Mouse (Mus musculus) heart, adult 2 months (tissue): ENCODE results near the gene Cfap161. TPM values are rescaled to one million over a fixed set of nuclear protein-coding genes. Genes with fewer than 3 reads are reported as not detected.

ENCODE experiments used
- DNase-seq, 2 experiments: peaks; one replicate each; pipeline ENCODE4 v3.0.0; 2021
- H3K27ac ChIP-seq: fragments of 200-600 bp; 2 replicates; pipeline ENCODE4 v1.8.1; 2022
- H3K27me3 ChIP-seq: fragments of 200-500 bp; 2 replicates; pipeline ENCODE4 v1.6.1; 2012; ENCODE audit warnings: mild to moderate bottlenecking, low read length, inconsistent platforms, mixed read lengths; ENCODE audit not compliant: control insufficient read depth, insufficient read depth
- H3K36me3 ChIP-seq: fragments of 200-500 bp; 2 replicates; pipeline ENCODE4 v1.6.1; 2012; ENCODE audit warnings: low read length, inconsistent platforms; ENCODE audit not compliant: control insufficient read depth, insufficient read depth
- H3K4me1 ChIP-seq: fragments of 200-500 bp; 2 replicates; pipeline ENCODE4 v1.6.1; 2011; ENCODE audit warnings: low read length; ENCODE audit not compliant: control insufficient read depth, insufficient read depth
- H3K4me3 ChIP-seq: fragments of 200-600 bp; 2 replicates; pipeline ENCODE4 v1.8.1; 2022
- H3K79me2 ChIP-seq: fragments of 200-500 bp; replicated peaks from 2 replicates; pipeline ENCODE4 v1.6.1; 2012; ENCODE audit warnings: mild to moderate bottlenecking, inconsistent platforms, low read length, moderate library complexity, mixed read lengths; ENCODE audit not compliant: control insufficient read depth, insufficient read depth
- H3K9ac ChIP-seq: fragments of 200-500 bp; 2 replicates; pipeline ENCODE4 v1.6.1; 2012; ENCODE audit warnings: low read depth, mild to moderate bottlenecking, control low read depth, inconsistent platforms, low read length, mixed read lengths
- CTCF ChIP-seq: fragments of 200-600 bp; IDR thresholded peaks from 2 replicates; pipeline ENCODE4 v1.8.1; 2022; ENCODE audit warnings: antibody characterized with exemption, mild to moderate bottlenecking, moderate library complexity
- EP300 ChIP-seq: fragments of 200-500 bp; IDR thresholded peaks from 2 replicates; pipeline ENCODE4 v1.6.1; 2011; ENCODE audit warnings: low read depth, low read length, control low read depth; ENCODE audit not compliant: insufficient read depth
- POLR2A ChIP-seq: fragments of 200-500 bp; IDR thresholded peaks from 2 replicates; pipeline ENCODE4 v1.6.1; 2011; ENCODE audit warnings: mild to moderate bottlenecking, low read depth, low read length, control low read depth; ENCODE audit not compliant: insufficient read depth
- WGBS: fragments of 180-500 bp; shearing (Covaris S2); methylation state at CpG from one replicate; pipeline ENCODE4 v1.1.7; 2018; 5-methylcytosine and 5-hydroxymethylcytosine counted together
- intact Hi-C: fragments of 180-260 bp; cut with DNase I; formaldehyde crosslinking; loops from one replicate; pipeline ENCODE4 v1.15.1; 2025
- polyA plus RNA-seq: library from polyadenylated mRNA; depleted of rRNA; stranded (reverse); fragments of >200 nt; gene quantifications from 2 replicates; pipeline ENCODE4 v1.2.3, GENCODE M21; 2012
- total RNA-seq, 2 experiments: library from RNA; stranded (reverse); gene quantifications; 2 replicates each; pipeline ENCODE4 v1.2.3; 2021

Cfap161 gene
- total and polyA plus RNA-seq, 3 experiments, result 0.35 TPM; not detected in 2

DNA sequence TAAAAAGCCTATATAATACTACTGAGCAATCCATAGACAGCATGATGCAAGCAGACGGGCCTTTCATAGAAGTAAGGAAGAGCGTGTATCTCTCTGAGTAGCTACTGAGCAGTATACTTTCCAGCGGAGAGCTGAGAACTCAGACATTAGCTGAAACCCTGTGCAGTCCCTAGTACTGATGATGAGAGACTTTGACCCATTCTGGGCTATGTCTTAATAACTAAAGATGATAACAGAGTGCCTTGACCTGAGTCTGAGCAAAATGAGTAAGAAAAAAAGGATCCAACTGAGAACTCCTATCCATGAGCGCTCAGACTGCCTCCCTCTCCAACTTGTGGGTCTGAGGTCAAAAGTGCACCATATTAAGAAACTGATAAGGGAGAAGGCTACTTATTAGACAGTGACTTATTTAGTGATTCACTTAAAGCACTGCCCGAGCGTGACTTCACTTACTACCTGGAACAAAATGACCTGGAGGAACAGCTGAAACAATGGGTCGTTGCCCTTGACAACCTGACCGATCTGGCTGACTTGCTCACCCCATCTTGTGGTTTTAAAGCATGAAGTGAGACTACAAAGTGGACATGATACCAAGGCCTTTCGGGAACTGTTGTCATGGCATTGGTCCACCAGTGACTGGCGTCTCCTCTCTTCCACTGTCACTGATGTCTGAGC, 32.9 kb upstream of the Cfap161 start:
- Histone ChIP-seq H3K79me2 (no peaks in the 10 kb centered on the region), H3K4me1 (no peaks in the 10 kb centered on the region), H3K36me3 (no peaks in the 10 kb centered on the region), H3K27ac (no peak overlapping the region), H3K27me3 (no peaks in the 10 kb centered on the region), H3K9ac (no peak overlapping the region), H3K4me3 (no peak overlapping the region)
- TF ChIP-seq CTCF (no peak), POLR2A (no peak), EP300 (no peak)
- 85% methylated on average over 10 of the region's 10 CpGs for WGBS
- DNase-seq, result no peak
- intact Hi-C loops, result loop anchor here (2.0 kb wide), 1 partner anchor 17 kb away; no protein-coding TSS in a partner anchor

- DNase-seq, result no peak
- no peaks in the 10 kb centered on the region for H3K79me2 ChIP-seq
- TF ChIP-seq EP300, result no peak
- TF ChIP-seq POLR2A, result no peak
- TF ChIP-seq CTCF, result no peak
- H3K27ac ChIP-seq, result no peak overlapping the region
- no peak overlapping the region for H3K9ac ChIP-seq
- H3K4me3 ChIP-seq, result no peak overlapping the region
- no peaks in the 10 kb centered on the region for H3K36me3 ChIP-seq
- no peaks in the 10 kb centered on the region for H3K27me3 ChIP-seq
- 62% methylated on average over 2 of the region's 2 CpGs for WGBS
- intact Hi-C loops, result no loop called here
- no peaks in the 10 kb centered on the region for H3K4me1 ChIP-seq
These were observed 32.1 kb upstream of the Cfap161 start for GRCm38 (mm10) chr7:83826808-83827207.

DNA sequence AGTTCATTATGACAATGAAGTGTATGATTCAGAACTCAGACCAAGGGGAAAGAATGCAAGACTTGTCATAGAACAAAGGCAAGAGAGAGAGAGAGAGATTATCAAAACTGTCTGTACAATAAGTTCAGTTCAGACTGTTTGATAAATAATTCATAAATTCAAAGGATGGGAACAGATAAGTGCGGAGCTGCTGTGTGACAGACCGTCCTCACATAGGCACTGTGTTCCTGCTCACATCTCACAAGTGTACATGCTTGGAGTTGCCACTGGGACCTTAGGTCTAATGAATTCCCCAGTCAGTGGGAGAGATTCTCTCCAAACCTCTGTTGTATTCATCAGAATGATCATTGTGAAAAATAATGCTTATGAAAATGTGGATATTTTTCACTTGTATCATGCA, 27.3 kb upstream of the Cfap161 start:
- WGBS, result 96% methylated on average over 2 of the region's 2 CpGs
- no peak overlapping the region for H3K4me3 ChIP-seq
- intact Hi-C loops, result no loop called here

DNA sequence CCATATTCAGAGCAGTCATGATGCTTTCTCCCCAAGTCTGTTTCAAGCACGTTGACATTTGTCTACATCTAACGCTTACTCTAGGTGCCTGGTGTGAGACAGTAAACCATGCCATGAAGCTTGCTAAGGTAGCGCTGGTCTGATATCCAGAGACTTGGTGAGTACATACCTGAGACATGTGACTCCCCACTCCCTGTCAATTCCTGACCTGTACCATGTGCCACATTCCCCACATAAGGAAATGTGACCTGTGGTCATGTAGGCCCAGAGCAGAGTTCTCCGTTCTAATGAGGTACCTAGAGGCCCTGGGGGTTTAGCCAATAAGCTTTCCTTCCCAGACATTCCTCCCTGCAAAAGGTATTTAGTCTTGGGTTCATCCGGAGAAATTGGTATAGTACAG, 22.2 kb upstream of the Cfap161 start:
- Histone ChIP-seq H3K4me1 (peaks cover 10% of the 10 kb centered on the region), H3K4me3 (no peak overlapping the region), H3K27me3 (no peaks in the 10 kb centered on the region), H3K36me3 (no peaks in the 10 kb centered on the region; the same call in 1 of the 2 replicates), H3K27ac (no peak overlapping the region), H3K9ac (no peak overlapping the region), H3K79me2 (no peaks in the 10 kb centered on the region)
- no peak for DNase-seq
- 94% methylated on average over 5 of the region's 5 CpGs for WGBS
- intact Hi-C loops, result loop anchor here (5.0 kb wide), 1 partner anchor 35 kb away; no protein-coding TSS in a partner anchor
- no peak for TF ChIP-seq EP300
- no peak for TF ChIP-seq CTCF
- TF ChIP-seq POLR2A, result no peak

More for the DNA sequence above, 27.3 kb upstream of the Cfap161 start:
- DNase-seq, result no peak
- TF ChIP-seq POLR2A (no peak), EP300 (no peak), CTCF (no peak)
- Histone ChIP-seq H3K27me3 (no peaks in the 10 kb centered on the region), H3K79me2 (no peaks in the 10 kb centered on the region), H3K4me1 (no peaks in the 10 kb centered on the region), H3K9ac (no peak overlapping the region), H3K27ac (no peak overlapping the region), H3K36me3 (no peaks in the 10 kb centered on the region)

- no peak overlapping the region for H3K4me3 ChIP-seq
- no peaks in the 10 kb centered on the region; the same call in 1 of the 2 replicates for H3K36me3 ChIP-seq
- H3K9ac ChIP-seq, result no peak overlapping the region
- H3K4me1 ChIP-seq, result peaks cover 14% of the 10 kb centered on the region
- H3K27me3 ChIP-seq, result no peaks in the 10 kb centered on the region
- intact Hi-C loops, result loop anchor here (5.0 kb wide), 1 partner anchor 37 kb away; no protein-coding TSS in a partner anchor
- WGBS, result 70% methylated on average over 1 of the region's 1 CpGs
- H3K79me2 ChIP-seq, result no peaks in the 10 kb centered on the region
- H3K27ac ChIP-seq, result no peak overlapping the region
- no peak for DNase-seq
- TF ChIP-seq EP300, result no peak
- no peak for TF ChIP-seq CTCF
- TF ChIP-seq POLR2A, result no peak
These were observed 21.0 kb upstream of the Cfap161 start for GRCm38 (mm10) chr7:83815646-83816045.

- Histone ChIP-seq H3K9ac (no peak overlapping the region), H3K27me3 (no peaks in the 10 kb centered on the region), H3K4me3 (no peak overlapping the region), H3K79me2 (no peaks in the 10 kb centered on the region), H3K36me3 (no peaks in the 10 kb centered on the region; the same call in 1 of the 2 replicates), H3K4me1 (peaks cover 18% of the 10 kb centered on the region), H3K27ac (peak overlapping the region; percentile 81)
- intact Hi-C loops, result loop anchor here (5.0 kb wide), 1 partner anchor 947 kb away; the partner anchor contains the start of gene Mex3b
- peak; percentile 60 to 68 for DNase-seq
- whole genome bisulfite sequencing, result 7% methylated on average over 4 of the region's 4 CpGs
- no peak for TF ChIP-seq CTCF
- TF ChIP-seq EP300, result 0 out of 2 replicates have a peak, but pooled peaks have one; percentile 30
- TF ChIP-seq POLR2A, result no peak
These were observed 19.3 kb upstream of the Cfap161 start for GRCm38 (mm10) chr7:83813993-83814392.
